Mouse (Mus musculus) left cerebral cortex, postnatal 10 days (tissue): ENCODE results near the gene Fscn2. TPM values are rescaled to one million over a fixed set of nuclear protein-coding genes. Genes with fewer than 3 reads are reported as not detected.

ENCODE experiments used
- DNase-seq, 2 experiments: peaks; one replicate each; pipeline ENCODE4 v3.0.0; 2021 to 2022; ENCODE audit warnings: low spot score in 2 of 2, mixed read lengths in 1 of 2; ENCODE audit errors: extremely low spot score in 1 of 2
- intact Hi-C: fragments of 180-260 bp; cut with DNase I; formaldehyde crosslinking; loops from one replicate; pipeline ENCODE4 v1.15.1; 2025
- total RNA-seq, 2 experiments: library from RNA; stranded (reverse); gene quantifications; 2 replicates each; pipeline ENCODE4 v1.2.3; 2021

Gene Fscn2
- not detected for total RNA-seq

DNA sequence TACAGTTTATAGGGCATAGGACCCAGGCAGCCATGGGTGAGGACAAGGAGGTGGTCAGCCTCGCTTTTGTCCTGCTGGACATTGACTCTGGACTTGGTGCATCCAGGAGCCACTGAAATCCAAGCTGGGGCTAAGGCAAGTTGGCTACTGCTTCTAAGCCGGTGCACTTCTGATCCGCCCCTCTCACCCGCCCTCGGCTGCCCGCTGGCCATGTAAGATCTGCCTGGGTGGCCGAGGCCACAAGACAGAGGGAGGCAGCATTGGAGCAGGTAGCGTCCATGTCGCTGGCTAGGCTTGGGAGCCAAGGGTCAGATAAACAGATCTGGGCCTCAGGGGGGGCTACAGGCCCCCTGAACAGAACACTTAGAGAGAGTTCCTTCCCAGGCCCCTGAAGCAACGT, at the start of gene Fscn2:
Fscn2 (plus strand) TSS at position 240 of the 400 bp plus-strand sequence.
- peak in 1 of 2 experiments; percentile 22 for DNase-seq
- intact Hi-C loops = no loop called here

DNA sequence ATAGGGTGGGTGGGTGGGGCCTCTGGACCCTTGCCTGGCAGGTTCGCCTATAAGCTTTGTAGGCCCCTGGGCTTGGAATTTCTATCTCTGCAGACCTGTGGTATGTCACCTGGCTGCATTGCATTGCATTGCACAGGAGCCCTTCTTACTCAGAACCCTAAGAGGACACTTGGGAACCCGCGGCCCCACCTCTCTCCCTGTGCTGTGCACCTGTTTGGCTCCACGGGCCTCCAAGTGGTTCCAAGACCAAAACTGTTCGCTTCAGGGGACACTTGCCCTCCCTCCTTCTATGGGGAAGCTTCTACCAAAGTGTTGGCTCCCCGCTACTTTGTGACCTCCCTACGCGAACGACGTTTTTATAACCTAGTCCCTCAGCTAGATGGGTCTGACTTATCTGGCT, 49.8 kb upstream of the Fscn2 start:
- DNase-seq = peak in 1 of 2 experiments; percentile 31
- intact Hi-C loops = no loop called here

- intact Hi-C loops = no loop called here
- DNase-seq = no peak
Measured at GRCm38 (mm10) chr11:120312069-120312468, 49.3 kb upstream of the Fscn2 start.

GRCm38 (mm10) chr11:120313906-120314685, 47.2 kb upstream of the Fscn2 start:
- DNase-seq = peak in 1 of 2 experiments; percentile 14
- intact Hi-C loops = no loop called here

GRCm38 (mm10) chr11:120314721-120315415, 46.5 kb upstream of the Fscn2 start:
- intact Hi-C loops = no loop called here
- peak in 1 of 2 experiments; percentile 59 for DNase-seq

DNA sequence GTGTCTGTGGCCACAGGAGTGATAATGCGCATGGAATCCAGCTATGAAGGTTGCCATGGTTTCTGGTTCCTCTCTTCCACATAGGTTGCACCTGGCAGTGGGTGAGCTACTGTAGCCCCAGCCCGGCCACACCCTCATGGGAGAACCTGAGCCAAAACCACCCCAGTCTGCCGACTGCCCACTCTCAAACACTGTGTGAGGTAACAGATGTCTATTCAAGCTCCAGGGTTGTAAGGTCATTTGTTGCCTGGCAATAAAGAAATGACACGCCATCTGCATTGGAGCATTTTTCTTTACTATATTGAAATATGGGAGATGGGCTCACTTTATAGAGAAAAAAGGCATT, 45.9 kb upstream of the Fscn2 start:
- DNase-seq = peak in 1 of 2 experiments; percentile 55
- intact Hi-C loops = no loop called here

DNA sequence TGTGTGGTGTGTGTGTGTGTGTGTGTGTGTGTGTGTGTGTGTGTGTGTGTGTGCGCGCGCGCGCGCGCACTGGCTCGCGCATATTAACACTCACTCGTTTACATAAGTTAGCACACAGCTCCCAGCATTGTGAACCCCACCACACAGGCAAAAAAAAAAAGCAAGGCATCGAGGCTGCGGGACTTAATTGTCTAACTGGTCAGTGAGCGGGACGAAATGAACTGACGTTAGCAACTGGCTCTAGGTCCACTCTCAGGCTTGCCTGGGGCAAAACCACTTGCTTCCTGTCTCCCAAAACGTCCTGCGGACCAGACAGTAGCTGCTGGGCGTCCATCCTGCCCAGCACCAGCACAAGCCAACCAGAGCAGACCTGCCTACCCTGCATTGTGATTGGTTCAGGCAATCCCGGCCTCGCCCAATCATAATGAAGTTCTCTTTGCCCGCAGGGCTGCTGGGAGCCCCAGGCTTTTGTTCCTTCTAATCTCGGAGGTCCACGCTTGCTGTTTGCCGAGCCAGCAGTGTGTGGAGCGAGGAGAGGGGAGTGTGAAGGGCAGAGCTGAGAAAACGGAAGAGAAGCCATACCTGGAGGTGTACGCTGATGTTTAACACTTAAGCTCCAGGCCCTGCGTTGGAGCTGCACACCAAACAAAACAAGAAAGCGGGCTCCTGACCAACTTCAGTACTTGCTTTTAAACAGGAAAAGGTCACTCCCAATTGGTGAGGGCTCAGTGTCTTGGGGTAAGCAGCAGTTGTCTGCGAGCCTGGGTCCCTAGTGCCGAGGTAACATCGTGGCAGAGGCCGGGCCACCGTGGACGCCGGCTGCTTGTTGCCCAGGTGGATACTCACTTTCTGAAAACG, 45.3 kb upstream of the Fscn2 start:
- intact Hi-C loops = no loop called here

GRCm38 (mm10) chr11:120316690-120317254, 44.6 kb upstream of the Fscn2 start:
- peak in 1 of 2 experiments; percentile 52 for DNase-seq
- intact Hi-C loops = no loop called here

More for the DNA sequence above, 45.3 kb upstream of the Fscn2 start:
- DNase-seq = peak; percentile 93 to 95

DNA sequence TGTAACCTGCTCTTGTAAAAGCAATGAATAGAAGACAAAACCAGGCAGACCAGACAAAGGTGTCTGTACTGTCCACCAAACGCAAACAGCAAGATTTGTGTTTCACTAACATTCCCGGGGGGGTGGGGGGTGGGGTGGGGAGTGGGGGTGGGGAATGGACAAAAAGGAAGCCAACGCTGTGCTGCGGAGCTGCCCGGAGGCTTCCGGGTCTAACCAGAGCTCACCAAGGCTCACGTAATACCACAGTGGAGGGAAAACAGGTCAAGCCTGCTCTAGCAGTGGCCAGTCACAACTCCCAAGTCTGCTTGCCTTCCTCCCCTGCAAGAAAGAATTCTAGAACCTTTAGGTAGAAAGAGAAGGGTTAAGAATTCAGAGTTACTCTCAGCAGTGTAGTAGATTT, 43.9 kb upstream of the Fscn2 start:
- intact Hi-C loops = no loop called here
- DNase-seq = no peak

- intact Hi-C loops = no loop called here
- no peak for DNase-seq
Measured at GRCm38 (mm10) chr11:120319310-120319709, 42.0 kb upstream of the Fscn2 start.

GRCm38 (mm10) chr11:120320156-120320555, 41.2 kb upstream of the Fscn2 start:
- no peak for DNase-seq
- intact Hi-C loops = no loop called here

GRCm38 (mm10) chr11:120335431-120336021, 25.8 kb upstream of the Fscn2 start:
- no peak for DNase-seq
- intact Hi-C loops = no loop called here

- no peak for DNase-seq
- intact Hi-C loops = no loop called here
Measured at GRCm38 (mm10) chr11:120337447-120337846, 23.9 kb upstream of the Fscn2 start.

- intact Hi-C loops = no loop called here
- DNase-seq = no peak
Measured at GRCm38 (mm10) chr11:120338786-120339185, 22.5 kb upstream of the Fscn2 start.

DNA sequence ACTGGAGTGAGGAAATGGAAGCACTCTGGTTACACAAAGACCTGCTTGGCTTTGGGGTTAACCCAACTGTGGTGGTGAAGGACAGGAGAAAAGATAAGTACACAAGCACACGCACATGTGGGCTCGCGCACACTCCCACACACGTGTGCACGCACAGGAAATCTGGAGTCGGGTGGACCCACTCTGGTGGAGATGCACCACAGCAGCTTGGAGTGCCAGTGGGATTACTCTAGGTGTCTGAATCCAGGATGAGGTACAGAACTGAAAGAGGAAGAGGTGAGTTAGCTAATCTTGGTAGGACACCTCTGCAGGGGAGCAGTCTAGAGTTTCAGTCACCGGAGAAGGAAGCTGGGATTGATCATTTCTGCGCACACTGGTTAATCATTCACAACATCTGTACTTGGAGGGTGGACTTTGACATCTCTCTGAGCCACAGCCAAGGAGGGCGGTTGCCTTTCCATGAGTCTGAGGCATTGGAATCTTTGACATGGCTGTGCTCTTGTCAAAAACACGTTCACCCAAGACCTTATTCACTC, 21.3 kb upstream of the Fscn2 start:
- DNase-seq = no peak
- intact Hi-C loops = no loop called here

DNA sequence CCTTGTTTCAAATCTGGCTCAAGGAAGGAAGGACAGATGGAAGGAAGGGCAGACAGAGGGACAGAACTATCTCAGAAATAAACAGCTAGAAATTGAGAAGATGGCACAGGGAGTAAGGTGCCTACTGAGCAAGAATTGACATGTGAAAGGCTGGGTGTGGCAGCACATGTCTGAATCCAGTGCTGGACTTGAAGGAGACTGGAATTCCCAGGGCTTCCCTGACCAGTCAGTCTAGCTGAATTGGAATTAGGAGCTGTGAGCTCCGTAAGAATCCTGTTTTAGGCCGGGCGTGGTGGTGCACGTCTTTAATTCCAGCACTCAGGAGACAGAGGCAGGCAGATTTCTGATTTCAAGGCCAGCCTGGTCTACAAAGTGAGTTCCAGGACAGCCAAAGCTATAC, 19.7 kb upstream of the Fscn2 start:
- intact Hi-C loops = no loop called here
- DNase-seq = no peak

DNA sequence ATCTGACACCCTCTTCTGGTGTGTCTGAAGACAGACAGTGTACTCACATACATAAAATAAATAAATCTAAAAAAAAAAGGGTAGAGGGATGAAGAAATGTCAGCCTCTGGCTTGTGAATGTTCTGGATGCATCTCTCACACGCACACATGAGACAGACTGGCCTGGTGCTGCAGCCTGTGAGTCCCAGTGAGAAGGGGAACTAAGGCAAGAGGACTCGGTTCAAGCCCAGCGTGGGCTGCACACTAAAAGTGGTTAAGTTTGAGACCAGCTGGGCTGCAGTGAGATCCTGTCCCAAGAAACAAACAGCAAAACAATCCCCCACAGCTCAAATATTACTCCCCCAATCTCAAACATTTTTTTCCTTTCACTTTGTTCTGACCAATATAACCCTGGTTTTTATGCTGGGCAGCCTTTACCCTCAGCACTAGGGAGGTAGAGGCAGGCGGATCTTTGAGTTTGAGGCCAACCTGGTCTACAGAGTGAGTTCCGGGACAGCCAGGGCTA, 18.6 kb upstream of the Fscn2 start:
- intact Hi-C loops = no loop called here
- no peak for DNase-seq
